Mouse (Mus musculus) heart, embryonic 12.5 days (tissue): ENCODE results near the gene Gm572. TPM values are rescaled to one million over a fixed set of nuclear protein-coding genes. Genes with fewer than 3 reads are reported as not detected.

Experiments used
- ATAC-seq: fragments of 200-750 bp; cut with Nextera tagmentation; 2 replicates; pipeline ENCODE4 v1.8.0; 2017; ENCODE audit warnings: moderate TSS enrichment, moderate library complexity; ENCODE audit not compliant: insufficient number of reproducible peaks, low FRiP score
- H3K27ac ChIP-seq: fragments of 300-500 bp; sonication (generic); 2 replicates; pipeline ENCODE4 v1.5.1; 2016; ENCODE audit warnings: mild to moderate bottlenecking, moderate library complexity; ENCODE audit not compliant: poor library complexity, severe bottlenecking
- H3K27me3 ChIP-seq: fragments of 300-500 bp; sonication (generic); replicated peaks from 2 replicates; pipeline ENCODE4 v1.6.1; 2016; ENCODE audit warnings: mild to moderate bottlenecking, moderate library complexity
- H3K36me3 ChIP-seq: fragments of 300-500 bp; sonication (generic); 2 replicates; pipeline ENCODE4 v1.6.1; 2016; ENCODE audit warnings: mild to moderate bottlenecking, moderate library complexity
- H3K4me1 ChIP-seq: fragments of 300-500 bp; sonication (generic); replicated peaks from 2 replicates; pipeline ENCODE4 v1.6.1; 2016; ENCODE audit warnings: mild to moderate bottlenecking
- H3K4me2 ChIP-seq: fragments of 300-500 bp; sonication (generic); 2 replicates; pipeline ENCODE4 v1.6.1; 2016; ENCODE audit warnings: mild to moderate bottlenecking, moderate library complexity
- H3K4me3 ChIP-seq: fragments of 300-500 bp; sonication (generic); 2 replicates; pipeline ENCODE4 v1.5.1; 2016; ENCODE audit warnings: mild to moderate bottlenecking
- H3K9ac ChIP-seq: fragments of 300-500 bp; sonication (generic); 2 replicates; pipeline ENCODE4 v1.6.1; 2016; ENCODE audit warnings: mild to moderate bottlenecking, moderate library complexity
- H3K9me3 ChIP-seq: fragments of 300-500 bp; sonication (generic); replicated peaks from 2 replicates; pipeline ENCODE4 v1.6.1; 2016; ENCODE audit warnings: mild to moderate bottlenecking, moderate library complexity
- WGBS: fragments of 180-500 bp; shearing (Covaris S2); methylation state at CpG from one replicate; pipeline ENCODE4 v1.1.7; 2016; 5-methylcytosine and 5-hydroxymethylcytosine counted together
- polyA plus RNA-seq: library from polyadenylated mRNA; unstranded; fragments of >200 nt; fragmentation: Nextera tagmentation; extraction: Ambion mirVana; gene quantifications from 2 replicates; pipeline ENCODE4 v1.2.1, GENCODE M21; 2016

Gene Gm572
- polyA plus RNA-seq, 1 experiment from 2014 or later = 0.11 TPM

GRCm38 (mm10) chr4:148686491-148686941, 43.4 kb downstream of the Gm572 start:
- H3K4me1 ChIP-seq = peaks cover 21% of the 10 kb centered on the region
- H3K36me3 ChIP-seq = no peaks in the 10 kb centered on the region
- 0 out of 2 replicates have a peak overlapping the region, but pooled peaks have one; percentile 10 for H3K4me2 ChIP-seq
- H3K4me3 ChIP-seq = no peak overlapping the region
- H3K9me3 ChIP-seq = no peaks in the 10 kb centered on the region
- ATAC-seq = 0 out of 2 replicates have a peak, but pooled peaks have one; percentile 31
- H3K27me3 ChIP-seq = peaks cover 28% of the 10 kb centered on the region
- 22% methylated on average over 14 of the region's 14 CpGs for WGBS
- no peak overlapping the region for H3K9ac ChIP-seq
- 0 out of 2 replicates have a peak overlapping the region, but pooled peaks have one; percentile 22 for H3K27ac ChIP-seq

- Histone ChIP-seq H3K9me3 (no peaks in the 10 kb centered on the region), H3K4me3 (no peak overlapping the region), H3K9ac (no peak overlapping the region), H3K36me3 (no peaks in the 10 kb centered on the region), H3K4me1 (peaks cover 21% of the 10 kb centered on the region), H3K27ac (no peak overlapping the region), H3K27me3 (peaks cover 23% of the 10 kb centered on the region), H3K4me2 (no peak overlapping the region)
- WGBS = 39% methylated on average over 2 of the region's 2 CpGs
- ATAC-seq = no peak
These were observed 45.0 kb downstream of the Gm572 start for GRCm38 (mm10) chr4:148688091-148688490.

GRCm38 (mm10) chr4:148691185-148691584, 48.1 kb downstream of the Gm572 start:
- 74% methylated on average over 4 of the region's 4 CpGs for WGBS
- Histone ChIP-seq H3K9me3 (no peaks in the 10 kb centered on the region), H3K4me3 (no peak overlapping the region), H3K4me1 (peaks cover 19% of the 10 kb centered on the region), H3K4me2 (no peak overlapping the region), H3K27me3 (peaks cover 23% of the 10 kb centered on the region), H3K9ac (no peak overlapping the region), H3K27ac (no peak overlapping the region), H3K36me3 (no peaks in the 10 kb centered on the region)
- ATAC-seq = no peak

- WGBS = 44% methylated on average over 7 of the region's 7 CpGs
These were observed 50.4 kb downstream of the Gm572 start for GRCm38 (mm10) chr4:148693417-148693959.

GRCm38 (mm10) chr4:148704756-148705155, 61.6 kb downstream of the Gm572 start:
- Histone ChIP-seq H3K27ac (no peak overlapping the region), H3K36me3 (no peaks in the 10 kb centered on the region), H3K4me3 (no peak overlapping the region), H3K27me3 (peaks cover 21% of the 10 kb centered on the region; the same call in 1 of the 2 replicates), H3K9ac (no peak overlapping the region), H3K4me1 (no peaks in the 10 kb centered on the region), H3K4me2 (no peak overlapping the region), H3K9me3 (no peaks in the 10 kb centered on the region)
- 37% methylated on average over 3 of the region's 3 CpGs for WGBS
- 0 out of 2 replicates have a peak, but pooled peaks have one; percentile 29 for ATAC-seq

More at GRCm38 (mm10) chr4:148693417-148693959, 50.4 kb downstream of the Gm572 start:
- Histone ChIP-seq H3K9ac (no peak overlapping the region), H3K4me3 (no peak overlapping the region), H3K4me1 (peaks cover 8% of the 10 kb centered on the region), H3K9me3 (no peaks in the 10 kb centered on the region), H3K4me2 (no peak overlapping the region), H3K27ac (peak overlapping the region; percentile 15; the same call in 1 of the 2 replicates), H3K36me3 (no peaks in the 10 kb centered on the region), H3K27me3 (peaks cover 13% of the 10 kb centered on the region; the same call in 1 of the 2 replicates)
- no peak for ATAC-seq

GRCm38 (mm10) chr4:148708836-148709235, 65.7 kb downstream of the Gm572 start:
- Histone ChIP-seq H3K4me1 (peaks cover 14% of the 10 kb centered on the region; the same call in 1 of the 2 replicates), H3K9me3 (no peaks in the 10 kb centered on the region), H3K27ac (no peak overlapping the region), H3K36me3 (no peaks in the 10 kb centered on the region), H3K4me2 (no peak overlapping the region), H3K9ac (no peak overlapping the region), H3K27me3 (peaks cover 54% of the 10 kb centered on the region), H3K4me3 (no peak overlapping the region)
- WGBS = 38% methylated on average over 11 of the region's 11 CpGs
- ATAC-seq = no peak

- no peak for ATAC-seq
These were observed 67.3 kb downstream of the Gm572 start for GRCm38 (mm10) chr4:148710446-148710845.

GRCm38 (mm10) chr4:148711323-148711722, 68.2 kb downstream of the Gm572 start:
- Histone ChIP-seq H3K4me3 (no peak overlapping the region), H3K36me3 (no peaks in the 10 kb centered on the region), H3K4me1 (peaks cover 14% of the 10 kb centered on the region; the same call in 1 of the 2 replicates), H3K27ac (no peak overlapping the region), H3K9me3 (no peaks in the 10 kb centered on the region), H3K9ac (no peak overlapping the region), H3K4me2 (no peak overlapping the region), H3K27me3 (peaks cover 54% of the 10 kb centered on the region)
- ATAC-seq = no peak
- 8% methylated on average over 8 of the region's 10 CpGs for WGBS

More at GRCm38 (mm10) chr4:148710446-148710845, 67.3 kb downstream of the Gm572 start:
- Histone ChIP-seq H3K9ac (no peak overlapping the region), H3K27me3 (peaks cover 61% of the 10 kb centered on the region), H3K4me2 (no peak overlapping the region), H3K36me3 (no peaks in the 10 kb centered on the region), H3K4me1 (peaks cover 14% of the 10 kb centered on the region; the same call in 1 of the 2 replicates), H3K27ac (no peak overlapping the region), H3K9me3 (no peaks in the 10 kb centered on the region), H3K4me3 (no peak overlapping the region)
- WGBS = 60% methylated on average over 2 of the region's 2 CpGs

- Histone ChIP-seq H3K9me3 (no peaks in the 10 kb centered on the region), H3K27me3 (peaks cover 47% of the 10 kb centered on the region), H3K9ac (no peak overlapping the region), H3K4me2 (no peak overlapping the region), H3K4me3 (no peak overlapping the region), H3K4me1 (peaks cover 14% of the 10 kb centered on the region; the same call in 1 of the 2 replicates), H3K27ac (no peak overlapping the region), H3K36me3 (no peaks in the 10 kb centered on the region)
- no peak for ATAC-seq
- WGBS = 47% methylated on average over 10 of the region's 10 CpGs
These were observed 69.5 kb downstream of the Gm572 start for GRCm38 (mm10) chr4:148712632-148713031.

GRCm38 (mm10) chr4:148714064-148714463, 70.9 kb downstream of the Gm572 start:
- H3K9me3 ChIP-seq = no peaks in the 10 kb centered on the region
- no peak overlapping the region for H3K27ac ChIP-seq
- H3K4me3 ChIP-seq = no peak overlapping the region
- ATAC-seq = no peak
- peaks cover 47% of the 10 kb centered on the region for H3K27me3 ChIP-seq
- no peaks in the 10 kb centered on the region for H3K36me3 ChIP-seq
- no peak overlapping the region for H3K4me2 ChIP-seq
- WGBS = 70% methylated on average over 8 of the region's 8 CpGs
- H3K9ac ChIP-seq = no peak overlapping the region
- H3K4me1 ChIP-seq = peaks cover 14% of the 10 kb centered on the region; the same call in 1 of the 2 replicates

- 80% methylated on average over 12 of the region's 12 CpGs for WGBS
- ATAC-seq = no peak
These were observed 71.6 kb downstream of the Gm572 start for GRCm38 (mm10) chr4:148714739-148715138.

More at GRCm38 (mm10) chr4:148714739-148715138, 71.6 kb downstream of the Gm572 start:
- Histone ChIP-seq H3K4me1 (peaks cover 16% of the 10 kb centered on the region; the same call in 1 of the 2 replicates), H3K9ac (no peak overlapping the region), H3K4me2 (no peak overlapping the region), H3K27me3 (peaks cover 49% of the 10 kb centered on the region), H3K4me3 (no peak overlapping the region), H3K27ac (no peak overlapping the region), H3K9me3 (no peaks in the 10 kb centered on the region), H3K36me3 (no peaks in the 10 kb centered on the region)
